Mouse (Mus musculus): ENCODE results near the gene 7420426K07Rik. TPM values are rescaled to one million over a fixed set of nuclear protein-coding genes. Genes with fewer than 3 reads are reported as not detected.

7420426K07Rik gene
- polyA plus RNA-seq (2014; fragmentation: Nextera tagmentation; extraction: Ambion mirVana) = not detected in 2 replicates

GRCm38 (mm10) chr9:98902819-98903218, at the start of gene 7420426K07Rik:
Gene 7420426K07Rik (plus strand): TSS chr9:98903119.
- no peaks in the 10 kb centered on the region for H3K9me3 ChIP-seq (ENCODE audit: control insufficient read depth, low read length)
- H3K27ac ChIP-seq (ENCODE audit: low read depth, low read length) = no peak within 1 kb of the TSS
- ATAC-seq (replicated peaks; ENCODE audit: low FRiP score) (no peak), DNase-seq (ENCODE audit: low spot score) (no peak)
- 93% methylated on average over 2 of the region's 2 CpGs for WGBS
- H3K9ac ChIP-seq (ENCODE audit: low read length) = no peak within 1 kb of the TSS
- H3K4me3 ChIP-seq (ENCODE audit: low read depth, low read length) = no peak within 1 kb of the TSS
- H3K36me3 ChIP-seq (ENCODE audit: control insufficient read depth, insufficient read depth, low read length) = no peaks in the 10 kb centered on the region
- H3K27me3 ChIP-seq (ENCODE audit: control insufficient read depth, insufficient read depth, low read length) = no peaks in the 10 kb centered on the region
- H3K4me1 ChIP-seq (replicated peaks; ENCODE audit: control insufficient read depth, insufficient read depth, low read length) = no peaks in the 10 kb centered on the region
- H3K4me2 ChIP-seq (ENCODE audit: low read depth, low read length, severe bottlenecking) = no peak within 1 kb of the TSS

- H3K9ac ChIP-seq (ENCODE audit: low read length) = no peak within 1 kb of the TSS
- no peak within 1 kb of the TSS for H3K27ac ChIP-seq (ENCODE audit: low read depth, low read length)
- ATAC-seq (replicated peaks; ENCODE audit: low FRiP score) = no peak
- no peaks in the 10 kb centered on the region for H3K4me1 ChIP-seq (replicated peaks; ENCODE audit: control insufficient read depth, insufficient read depth, low read length)
- H3K9me3 ChIP-seq (ENCODE audit: control insufficient read depth, low read length) = no peaks in the 10 kb centered on the region
- no peak for DNase-seq (ENCODE audit: low spot score)
- H3K27me3 ChIP-seq (ENCODE audit: control insufficient read depth, insufficient read depth, low read length) = no peaks in the 10 kb centered on the region
- no peak within 1 kb of the TSS for H3K4me2 ChIP-seq (ENCODE audit: low read depth, low read length, severe bottlenecking)
- no peaks in the 10 kb centered on the region for H3K36me3 ChIP-seq (ENCODE audit: control insufficient read depth, insufficient read depth, low read length)
- WGBS = 85% methylated on average over 18 of the region's 18 CpGs
- H3K4me3 ChIP-seq (ENCODE audit: low read depth, low read length) = no peak within 1 kb of the TSS
Measured at GRCm38 (mm10) chr9:98856210-98856609, 46.7 kb upstream of the 7420426K07Rik start, which contains the start of gene Prr23a2. Gene Prr23a2 (plus strand): TSS chr9:98856494.

GRCm38 (mm10) chr9:98863463-98863862, 39.5 kb upstream of the 7420426K07Rik start:
- no peaks in the 10 kb centered on the region for H3K27me3 ChIP-seq (ENCODE audit: control insufficient read depth, insufficient read depth, low read length)
- ATAC-seq (replicated peaks; ENCODE audit: low FRiP score) = no peak
- no peaks in the 10 kb centered on the region for H3K4me1 ChIP-seq (replicated peaks; ENCODE audit: control insufficient read depth, insufficient read depth, low read length)
- no peak overlapping the region for H3K9ac ChIP-seq (ENCODE audit: low read length)
- no peaks in the 10 kb centered on the region for H3K36me3 ChIP-seq (ENCODE audit: control insufficient read depth, insufficient read depth, low read length)
- no peak overlapping the region for H3K4me2 ChIP-seq (ENCODE audit: low read depth, low read length, severe bottlenecking)
- DNase-seq (ENCODE audit: low spot score) = no peak
- 75% methylated on average over 3 of the region's 3 CpGs for WGBS
- no peak overlapping the region for H3K27ac ChIP-seq (ENCODE audit: low read depth, low read length)
- no peak overlapping the region for H3K4me3 ChIP-seq (ENCODE audit: low read depth, low read length)
- H3K9me3 ChIP-seq (ENCODE audit: control insufficient read depth, low read length) = no peaks in the 10 kb centered on the region

GRCm38 (mm10) chr9:98864571-98864970, 38.3 kb upstream of the 7420426K07Rik start, which contains the start of gene Prr23a3:
Gene Prr23a3 (plus strand): TSS chr9:98864767.
- Histone ChIP-seq H3K4me1 (replicated peaks; ENCODE audit: control insufficient read depth, insufficient read depth, low read length) (no peaks in the 10 kb centered on the region), H3K4me2 (ENCODE audit: low read depth, low read length, severe bottlenecking) (no peak within 1 kb of the TSS), H3K36me3 (ENCODE audit: control insufficient read depth, insufficient read depth, low read length) (no peaks in the 10 kb centered on the region), H3K27ac (ENCODE audit: low read depth, low read length) (no peak within 1 kb of the TSS), H3K27me3 (ENCODE audit: control insufficient read depth, insufficient read depth, low read length) (no peaks in the 10 kb centered on the region), H3K9me3 (ENCODE audit: control insufficient read depth, low read length) (no peaks in the 10 kb centered on the region), H3K4me3 (ENCODE audit: low read depth, low read length) (no peak within 1 kb of the TSS), H3K9ac (ENCODE audit: low read length) (no peak within 1 kb of the TSS)
- DNase-seq (ENCODE audit: low spot score) = no peak
- whole genome bisulfite sequencing = 62% methylated on average over 22 of the region's 22 CpGs
- ATAC-seq (replicated peaks; ENCODE audit: low FRiP score) = no peak

GRCm38 (mm10) chr9:98901486-98901885, 1.4 kb upstream of the 7420426K07Rik start:
- WGBS = 80% methylated on average over 1 of the region's 1 CpGs

GRCm38 (mm10) chr9:98920629-98921523, 18.0 kb downstream of the 7420426K07Rik start:
- H3K4me1 ChIP-seq (replicated peaks; ENCODE audit: control insufficient read depth, insufficient read depth, low read length) = no peaks in the 10 kb centered on the region
- DNase-seq (ENCODE audit: low spot score) (no peak), ATAC-seq (replicated peaks; ENCODE audit: low FRiP score) (no peak)
- H3K27ac ChIP-seq (ENCODE audit: low read depth, low read length) = no peak overlapping the region
- H3K9ac ChIP-seq (ENCODE audit: low read length) = no peak overlapping the region
- H3K36me3 ChIP-seq (ENCODE audit: control insufficient read depth, insufficient read depth, low read length) = no peaks in the 10 kb centered on the region
- no peak overlapping the region for H3K4me2 ChIP-seq (ENCODE audit: low read depth, low read length, severe bottlenecking)
- H3K9me3 ChIP-seq (ENCODE audit: control insufficient read depth, low read length) = no peaks in the 10 kb centered on the region
- WGBS = 91% methylated on average over 5 of the region's 5 CpGs
- no peaks in the 10 kb centered on the region for H3K27me3 ChIP-seq (ENCODE audit: control insufficient read depth, insufficient read depth, low read length)
- H3K4me3 ChIP-seq (ENCODE audit: low read depth, low read length) = no peak overlapping the region

More at GRCm38 (mm10) chr9:98901486-98901885, 1.4 kb upstream of the 7420426K07Rik start:
- ATAC-seq (replicated peaks; ENCODE audit: low FRiP score) (no peak), DNase-seq (ENCODE audit: low spot score) (no peak)
- Histone ChIP-seq H3K4me3 (ENCODE audit: low read depth, low read length) (no peak overlapping the region), H3K27me3 (ENCODE audit: control insufficient read depth, insufficient read depth, low read length) (no peaks in the 10 kb centered on the region), H3K9ac (ENCODE audit: low read length) (no peak overlapping the region), H3K4me1 (replicated peaks; ENCODE audit: control insufficient read depth, insufficient read depth, low read length) (no peaks in the 10 kb centered on the region), H3K27ac (ENCODE audit: low read depth, low read length) (no peak overlapping the region), H3K36me3 (ENCODE audit: control insufficient read depth, insufficient read depth, low read length) (no peaks in the 10 kb centered on the region), H3K4me2 (ENCODE audit: low read depth, low read length, severe bottlenecking) (no peak overlapping the region), H3K9me3 (ENCODE audit: control insufficient read depth, low read length) (peaks cover 9% of the 10 kb centered on the region)

- Histone ChIP-seq H3K27me3 (ENCODE audit: control insufficient read depth, insufficient read depth, low read length) (no peaks in the 10 kb centered on the region), H3K27ac (ENCODE audit: low read depth, low read length) (no peak overlapping the region), H3K36me3 (ENCODE audit: control insufficient read depth, insufficient read depth, low read length) (no peaks in the 10 kb centered on the region), H3K4me1 (replicated peaks; ENCODE audit: control insufficient read depth, insufficient read depth, low read length) (no peaks in the 10 kb centered on the region), H3K4me3 (ENCODE audit: low read depth, low read length) (no peak overlapping the region), H3K9ac (ENCODE audit: low read length) (no peak overlapping the region), H3K4me2 (ENCODE audit: low read depth, low read length, severe bottlenecking) (no peak overlapping the region), H3K9me3 (ENCODE audit: control insufficient read depth, low read length) (no peaks in the 10 kb centered on the region)
- no peak for ATAC-seq (replicated peaks; ENCODE audit: low FRiP score)
- WGBS = 16% methylated on average over 6 of the region's 6 CpGs
- no peak for DNase-seq (ENCODE audit: low spot score)
Measured at GRCm38 (mm10) chr9:98923119-98923518, 20.2 kb downstream of the 7420426K07Rik start.

- Histone ChIP-seq H3K4me2 (ENCODE audit: low read depth, low read length, severe bottlenecking) (no peak overlapping the region), H3K4me1 (replicated peaks; ENCODE audit: control insufficient read depth, insufficient read depth, low read length) (no peaks in the 10 kb centered on the region), H3K36me3 (ENCODE audit: control insufficient read depth, insufficient read depth, low read length) (no peaks in the 10 kb centered on the region), H3K27ac (ENCODE audit: low read depth, low read length) (no peak overlapping the region), H3K9me3 (ENCODE audit: control insufficient read depth, low read length) (no peaks in the 10 kb centered on the region), H3K9ac (ENCODE audit: low read length) (no peak overlapping the region), H3K4me3 (ENCODE audit: low read depth, low read length) (no peak overlapping the region), H3K27me3 (ENCODE audit: control insufficient read depth, insufficient read depth, low read length) (no peaks in the 10 kb centered on the region)
- 64% methylated on average over 6 of the region's 6 CpGs for WGBS
- ATAC-seq (replicated peaks; ENCODE audit: low FRiP score) (no peak), DNase-seq (ENCODE audit: low spot score) (no peak)
Measured at GRCm38 (mm10) chr9:98924183-98924582, 21.3 kb downstream of the 7420426K07Rik start.

Measured in forebrain, embryonic 11.5 days (tissue).